Mouse (Mus musculus) testis, adult 2 months (tissue): ENCODE measurements around the gene Tcap.

Experiments
- CTCF ChIP-seq: fragments of 200-500 bp; IDR thresholded peaks from 2 replicates; pipeline ENCODE4 v1.5.1; 2012; ENCODE audit warnings: low read depth, mild to moderate bottlenecking, inconsistent platforms, low read length, moderate library complexity; ENCODE audit not compliant: control insufficient read depth, insufficient read depth, insufficient replicate concordance
- POLR2A ChIP-seq: fragments of 200-500 bp; IDR thresholded peaks from 2 replicates; pipeline ENCODE4 v1.6.1; 2012; ENCODE audit warnings: low read depth, mild to moderate bottlenecking, inconsistent platforms, low read length, moderate library complexity; ENCODE audit not compliant: control insufficient read depth

GRCm38 (mm10) chr11:98400161-98400726 is 16.6 kb downstream of the Tcap start, which contains the start of gene Pgap3:
- TF ChIP-seq POLR2A, result peak; percentile 48; the same call in 1 of the 2 replicates
- no peak for TF ChIP-seq CTCF
